Mouse (Mus musculus): ENCODE measurements around the gene Agbl1.

DNA sequence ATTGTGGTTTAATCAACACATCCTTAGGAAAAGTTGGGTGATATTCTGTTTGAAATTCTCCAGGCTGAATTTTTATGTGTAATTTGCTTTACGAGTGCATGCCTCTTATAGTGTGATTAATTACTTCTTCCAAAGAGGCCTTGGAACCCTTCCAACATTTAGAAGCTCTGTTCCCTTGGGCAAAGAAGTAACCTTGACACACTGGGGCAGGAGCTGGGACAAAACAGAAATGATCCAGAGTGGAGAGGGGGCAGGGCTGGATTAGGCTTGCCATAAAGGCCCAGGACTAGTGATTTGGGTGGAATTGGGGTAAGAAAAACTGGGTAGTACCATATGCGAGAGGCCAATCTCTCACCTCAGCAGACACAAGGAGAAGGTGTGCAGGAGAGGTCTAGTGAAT lies 316.8 kb downstream of the Agbl1 start:
- TF ChIP-seq CTCF (IDR thresholded peaks at IDR 0.05; ENCODE audit: insufficient read depth, low read length): no peak
- TF ChIP-seq POLR2A (IDR thresholded peaks at IDR 0.05; ENCODE audit: borderline replicate concordance, extremely low read depth, low read depth, low read length): no peak
